Mouse (Mus musculus) left cerebral cortex, postnatal 14 days (tissue): Measurements from ENCODE around the gene Speer4a. TPM values are rescaled to one million over a fixed set of nuclear protein-coding genes. Genes with fewer than 3 reads are reported as not detected.
"Not testable (repeated sequence)": the region's sequence is repeated elsewhere in the genome, so short reads cannot be mapped to it uniquely, and the experiment has no call there.

Experiments used
- DNase-seq, 2 experiments: peaks; one replicate each; pipeline ENCODE4 v3.0.0; 2021 to 2022; ENCODE audit warnings: low spot score in 2 of 2, mixed read lengths in 1 of 2
- intact Hi-C: fragments of 180-260 bp; cut with DNase I; formaldehyde crosslinking; loops from one replicate; pipeline ENCODE4 v1.15.1; 2025
- long read RNA-seq, 2 experiments: library from polyadenylated mRNA; stranded (forward); transcript quantifications; one replicate each; pipeline ENCODE4 v2.0.0; 2021
- total RNA-seq, 2 experiments: library from RNA; stranded (reverse); gene quantifications; 2 replicates each; pipeline ENCODE4 v1.2.3; 2021

Gene Speer4a
- not detected for total RNA-seq
- long read RNA-seq, experiment 1 = 0 reads
- long read RNA-seq, experiment 2 = 0 reads

- DNase-seq, intact Hi-C loops: not testable (repeated sequence)
Observed at GRCm38 (mm10) chr5:26039458-26039857, at the start of gene Speer4a. TSS of gene Speer4a (minus strand) at chr5:26039558.

- intact Hi-C loops, DNase-seq: not testable (repeated sequence)
Observed at GRCm38 (mm10) chr5:26079023-26079422, 39.7 kb upstream of the Speer4a start.

GRCm38 (mm10) chr5:26070716-26071115 is 31.4 kb upstream of the Speer4a start:
- intact Hi-C loops = no loop called here
- DNase-seq = no peak

DNA sequence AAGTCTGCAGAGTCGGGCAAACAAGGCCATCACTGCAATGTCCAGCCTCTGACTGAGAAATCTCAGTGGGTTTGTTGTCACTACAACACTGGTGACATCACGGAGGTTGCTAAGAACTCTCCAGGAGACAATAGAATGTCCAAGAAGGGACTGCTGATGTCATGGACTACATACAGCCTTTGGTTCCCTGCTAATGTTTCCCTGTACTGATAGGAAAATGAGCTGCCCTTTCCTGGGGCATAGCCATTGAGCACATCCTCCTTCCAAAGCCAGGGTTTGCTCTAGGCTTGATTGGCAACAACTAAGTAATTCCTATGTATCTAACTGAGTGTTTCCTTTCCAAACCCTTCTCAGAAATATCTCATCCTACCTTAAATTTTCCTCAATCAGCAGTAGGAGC is 19.1 kb upstream of the Speer4a start, which contains the start of gene Gm7347:
Gene Gm7347 (minus strand): TSS at position 101 of the 400 bp plus-strand sequence.
- DNase-seq, intact Hi-C loops: not testable (repeated sequence)

DNA sequence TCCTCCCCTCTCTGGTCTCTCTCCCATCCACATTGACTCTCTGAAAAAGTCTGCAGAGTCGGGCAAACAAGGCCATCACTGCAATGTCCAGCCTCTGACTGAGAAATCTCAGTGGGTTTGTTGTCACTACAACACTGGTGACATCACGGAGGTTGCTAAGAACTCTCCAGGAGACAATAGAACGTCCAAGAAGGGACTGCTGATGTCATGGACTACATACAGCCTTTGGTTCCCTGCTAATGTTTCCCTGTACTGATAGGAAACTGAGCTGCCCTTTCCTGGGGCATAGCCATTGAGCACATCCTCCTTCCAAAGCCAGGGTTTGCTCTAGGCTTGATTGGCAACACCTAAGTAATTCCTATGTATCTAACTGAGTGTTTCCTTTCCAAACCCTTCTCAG is 16.5 kb downstream of the Speer4a start, which contains the start of gene Gm5862:
Gene Gm5862 (minus strand): TSS at position 101 of the 400 bp plus-strand sequence.
- intact Hi-C loops, DNase-seq: not testable (repeated sequence)

DNA sequence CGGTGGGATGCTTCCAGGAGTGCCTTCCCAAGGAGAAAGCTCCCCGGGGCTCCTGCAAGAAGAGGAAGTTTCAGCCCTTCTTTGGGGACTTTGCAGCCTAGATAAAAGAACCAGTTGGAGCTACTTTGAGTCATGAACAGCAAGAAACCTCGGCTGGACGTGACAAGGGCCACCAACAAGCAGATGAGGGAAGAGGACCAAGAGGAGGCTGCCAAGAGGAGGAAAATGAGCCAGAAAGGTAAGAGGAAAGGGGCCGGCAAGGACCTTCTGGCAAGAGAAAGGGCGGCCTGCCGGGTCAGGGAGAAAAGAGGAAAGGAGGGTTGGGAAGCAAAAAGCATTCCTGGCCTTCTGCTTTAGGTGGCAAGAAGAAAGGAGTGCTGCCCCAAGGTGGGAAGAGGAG is 31.7 kb downstream of the Speer4a start:
- intact Hi-C loops, DNase-seq: not testable (repeated sequence)

- peak; percentile 6 to 18 for DNase-seq
- intact Hi-C loops = not testable (repeated sequence)
Observed at GRCm38 (mm10) chr5:26006937-26007695, 32.2 kb downstream of the Speer4a start.

DNA sequence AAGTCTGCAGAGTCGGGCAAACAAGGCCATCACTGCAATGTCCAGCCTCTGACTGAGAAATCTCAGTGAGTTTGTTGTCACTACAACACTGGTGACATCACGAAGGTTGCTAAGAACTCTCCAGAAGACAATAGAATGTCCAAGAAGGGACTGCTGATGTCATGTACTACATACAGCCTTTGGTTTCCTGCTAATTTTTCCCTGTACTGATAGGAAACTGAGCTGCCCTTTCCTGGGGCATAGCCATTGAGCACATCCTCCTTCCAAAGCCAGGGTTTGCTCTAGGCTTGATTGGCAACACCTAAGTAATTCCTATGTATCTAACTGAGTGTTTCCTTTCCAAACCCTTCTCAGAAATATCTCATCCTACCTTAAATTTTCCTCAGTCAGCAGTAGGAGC is 34.7 kb downstream of the Speer4a start, which contains the start of gene Gm1979:
Gene Gm1979 (minus strand): TSS at position 101 of the 400 bp plus-strand sequence.
- DNase-seq, intact Hi-C loops: not testable (repeated sequence)

DNA sequence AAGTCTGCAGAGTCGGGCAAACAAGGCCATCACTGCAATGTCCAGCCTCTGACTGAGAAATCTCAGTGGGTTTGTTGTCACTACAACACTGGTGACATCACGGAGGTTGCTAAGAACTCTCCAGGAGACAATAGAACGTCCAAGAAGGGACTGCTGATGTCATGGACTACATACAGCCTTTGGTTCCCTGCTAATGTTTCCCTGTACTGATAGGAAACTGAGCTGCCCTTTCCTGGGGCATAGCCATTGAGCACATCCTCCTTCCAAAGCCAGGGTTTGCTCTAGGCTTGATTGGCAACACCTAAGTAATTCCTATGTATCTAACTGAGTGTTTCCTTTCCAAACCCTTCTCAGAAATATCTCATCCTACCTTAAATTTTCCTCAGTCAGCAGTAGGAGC is 50.8 kb downstream of the Speer4a start, which contains the start of gene Gm21698:
Gene Gm21698 (minus strand): TSS at position 101 of the 400 bp plus-strand sequence.
- intact Hi-C loops, DNase-seq: not testable (repeated sequence)

Other genes with a start within 250 kb of the Speer4a start
- gene Gm21663, start 97.2 kb downstream of the Speer4a start, total RNA-seq = not detected
- not detected for gene Gm21671, start 85.1 kb downstream of the Speer4a start, total RNA-seq
- not detected for gene Gm21680, start 66.9 kb downstream of the Speer4a start, total RNA-seq
- gene Gm21698, start 50.9 kb downstream of the Speer4a start, total RNA-seq = not detected
- not detected for gene Gm1979, start 34.8 kb downstream of the Speer4a start, total RNA-seq
- not detected for gene Gm5862, start 16.6 kb downstream of the Speer4a start, total RNA-seq
- not detected for gene Gm7347, start 19.0 kb upstream of the Speer4a start, total RNA-seq
- not detected for gene Gm10471, start 49.7 kb upstream of the Speer4a start, total RNA-seq
- gene 5031410I06Rik, start 65.8 kb upstream of the Speer4a start, total RNA-seq = not detected
- gene Gm10220, start 81.9 kb upstream of the Speer4a start, total RNA-seq = not detected
- gene Gm7361, start 218.1 kb upstream of the Speer4a start, total RNA-seq = under 1 TPM in 1 of 2 experiments, not detected in 1; 0.11 TPM